Mouse (Mus musculus): ENCODE measurements around the gene Itga11. TPM values are rescaled to one million over a fixed set of nuclear protein-coding genes. Genes with fewer than 3 reads are reported as not detected.

The Itga11 gene
- polyA plus RNA-seq, 1 experiment, result 1.4 TPM

GRCm38 (mm10) chr9:62709983-62710382 is 32.4 kb downstream of the Itga11 start:
- Histone ChIP-seq H3K9me3 (replicated peaks; ENCODE audit: control insufficient read depth, insufficient read depth, low read length, poor library complexity, severe bottlenecking) (no peaks in the 10 kb centered on the region), H3K9ac (ENCODE audit: low read depth, poor library complexity, severe bottlenecking) (no peak overlapping the region), H3K4me3 (ENCODE audit: low read depth, low read length) (no peak overlapping the region), H3K27ac (ENCODE audit: insufficient read depth, low read length) (no peak overlapping the region), H3K27me3 (ENCODE audit: control insufficient read depth, insufficient read depth, low read length, poor library complexity, severe bottlenecking) (no peaks in the 10 kb centered on the region), H3K36me3 (ENCODE audit: control insufficient read depth, insufficient read depth, low read length, poor library complexity, severe bottlenecking) (no peaks in the 10 kb centered on the region), H3K4me1 (ENCODE audit: control insufficient read depth, insufficient read depth, low read length) (no peaks in the 10 kb centered on the region)
- TF ChIP-seq EP300 (IDR thresholded peaks at IDR 0.05; ENCODE audit: insufficient read depth, low read depth, low read length) (no peak), CTCF (IDR thresholded peaks at IDR 0.05; ENCODE audit: low read depth, low read length) (no peak), POLR2A (IDR thresholded peaks at IDR 0.05; ENCODE audit: insufficient read depth, low read length) (no peak)

DNA sequence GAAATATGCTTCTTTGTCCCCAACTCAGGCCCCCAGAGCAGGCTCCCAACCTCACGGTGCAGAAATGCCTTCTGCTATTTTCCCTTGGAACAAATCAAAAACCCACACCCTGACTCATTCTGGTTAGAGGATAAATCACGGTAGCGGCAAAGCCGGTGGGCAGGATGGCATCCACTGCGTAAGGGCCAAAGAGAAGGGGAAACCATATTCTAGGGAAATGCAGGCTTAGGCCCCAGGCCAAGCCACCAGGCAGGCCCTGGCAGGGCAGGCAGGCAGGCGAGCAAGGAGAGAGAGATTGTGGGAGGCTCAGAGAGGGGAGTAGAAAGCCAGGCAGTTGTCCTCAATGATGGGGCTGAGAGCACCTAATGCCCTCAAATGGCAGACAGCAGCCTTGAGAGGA is 34.7 kb downstream of the Itga11 start:
- Histone ChIP-seq H3K9me3 (replicated peaks; ENCODE audit: control insufficient read depth, insufficient read depth, low read length, poor library complexity, severe bottlenecking) (no peaks in the 10 kb centered on the region), H3K9ac (ENCODE audit: low read depth, poor library complexity, severe bottlenecking) (no peak overlapping the region), H3K4me3 (ENCODE audit: low read depth, low read length) (no peak overlapping the region), H3K4me1 (ENCODE audit: control insufficient read depth, insufficient read depth, low read length) (no peaks in the 10 kb centered on the region), H3K27me3 (ENCODE audit: control insufficient read depth, insufficient read depth, low read length, poor library complexity, severe bottlenecking) (no peaks in the 10 kb centered on the region), H3K36me3 (ENCODE audit: control insufficient read depth, insufficient read depth, low read length, poor library complexity, severe bottlenecking) (no peaks in the 10 kb centered on the region), H3K27ac (ENCODE audit: insufficient read depth, low read length) (no peak overlapping the region)
- TF ChIP-seq CTCF (IDR thresholded peaks at IDR 0.05; ENCODE audit: low read depth, low read length), result no peak
- TF ChIP-seq POLR2A (IDR thresholded peaks at IDR 0.05; ENCODE audit: insufficient read depth, low read length), result no peak
- no peak for TF ChIP-seq EP300 (IDR thresholded peaks at IDR 0.05; ENCODE audit: insufficient read depth, low read depth, low read length)

DNA sequence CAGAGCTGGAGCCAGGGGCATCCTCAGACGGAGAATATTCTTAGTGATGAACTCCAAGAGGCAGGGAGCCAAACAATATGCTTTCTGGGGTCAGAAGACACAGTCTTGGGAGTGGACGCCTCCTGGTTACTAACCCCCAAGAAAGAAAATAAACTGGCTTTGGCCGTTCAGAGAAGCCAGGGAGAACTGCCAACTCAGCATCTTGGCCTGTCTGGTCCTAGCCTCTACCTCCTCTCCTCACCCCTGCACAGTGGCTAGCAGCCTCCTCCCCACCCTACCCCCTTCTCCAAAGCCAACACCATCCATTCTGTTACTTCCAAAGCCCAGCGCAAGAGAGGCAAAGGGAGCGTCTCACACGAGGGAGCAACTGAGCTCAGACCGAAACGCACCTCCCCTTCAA is 35.4 kb downstream of the Itga11 start:
- Histone ChIP-seq H3K36me3 (ENCODE audit: control insufficient read depth, insufficient read depth, low read length, poor library complexity, severe bottlenecking) (no peaks in the 10 kb centered on the region), H3K27ac (ENCODE audit: insufficient read depth, low read length) (no peak overlapping the region), H3K4me3 (ENCODE audit: low read depth, low read length) (no peak overlapping the region), H3K9ac (ENCODE audit: low read depth, poor library complexity, severe bottlenecking) (no peak overlapping the region), H3K27me3 (ENCODE audit: control insufficient read depth, insufficient read depth, low read length, poor library complexity, severe bottlenecking) (no peaks in the 10 kb centered on the region), H3K4me1 (ENCODE audit: control insufficient read depth, insufficient read depth, low read length) (no peaks in the 10 kb centered on the region), H3K9me3 (replicated peaks; ENCODE audit: control insufficient read depth, insufficient read depth, low read length, poor library complexity, severe bottlenecking) (no peaks in the 10 kb centered on the region)
- no peak for TF ChIP-seq EP300 (IDR thresholded peaks at IDR 0.05; ENCODE audit: insufficient read depth, low read depth, low read length)
- TF ChIP-seq POLR2A (IDR thresholded peaks at IDR 0.05; ENCODE audit: insufficient read depth, low read length), result no peak
- no peak for TF ChIP-seq CTCF (IDR thresholded peaks at IDR 0.05; ENCODE audit: low read depth, low read length)

GRCm38 (mm10) chr9:62714336-62714735 is 36.7 kb downstream of the Itga11 start:
- no peak overlapping the region for H3K4me3 ChIP-seq (ENCODE audit: low read depth, low read length)
- no peaks in the 10 kb centered on the region for H3K36me3 ChIP-seq (ENCODE audit: control insufficient read depth, insufficient read depth, low read length, poor library complexity, severe bottlenecking)
- no peak for TF ChIP-seq EP300 (IDR thresholded peaks at IDR 0.05; ENCODE audit: insufficient read depth, low read depth, low read length)
- TF ChIP-seq POLR2A (IDR thresholded peaks at IDR 0.05; ENCODE audit: insufficient read depth, low read length), result no peak
- no peak for TF ChIP-seq CTCF (IDR thresholded peaks at IDR 0.05; ENCODE audit: low read depth, low read length)
- H3K4me1 ChIP-seq (ENCODE audit: control insufficient read depth, insufficient read depth, low read length), result no peaks in the 10 kb centered on the region
- H3K9ac ChIP-seq (ENCODE audit: low read depth, poor library complexity, severe bottlenecking), result no peak overlapping the region
- H3K27ac ChIP-seq (ENCODE audit: insufficient read depth, low read length), result no peak overlapping the region
- no peaks in the 10 kb centered on the region for H3K9me3 ChIP-seq (replicated peaks; ENCODE audit: control insufficient read depth, insufficient read depth, low read length, poor library complexity, severe bottlenecking)
- no peaks in the 10 kb centered on the region for H3K27me3 ChIP-seq (ENCODE audit: control insufficient read depth, insufficient read depth, low read length, poor library complexity, severe bottlenecking)

- Histone ChIP-seq H3K27ac (ENCODE audit: insufficient read depth, low read length) (no peak overlapping the region), H3K4me3 (ENCODE audit: low read depth, low read length) (no peak overlapping the region), H3K36me3 (ENCODE audit: control insufficient read depth, insufficient read depth, low read length, poor library complexity, severe bottlenecking) (no peaks in the 10 kb centered on the region), H3K9ac (ENCODE audit: low read depth, poor library complexity, severe bottlenecking) (no peak overlapping the region), H3K27me3 (ENCODE audit: control insufficient read depth, insufficient read depth, low read length, poor library complexity, severe bottlenecking) (no peaks in the 10 kb centered on the region), H3K4me1 (ENCODE audit: control insufficient read depth, insufficient read depth, low read length) (no peaks in the 10 kb centered on the region), H3K9me3 (replicated peaks; ENCODE audit: control insufficient read depth, insufficient read depth, low read length, poor library complexity, severe bottlenecking) (no peaks in the 10 kb centered on the region)
- TF ChIP-seq CTCF (IDR thresholded peaks at IDR 0.05; ENCODE audit: low read depth, low read length) (no peak), POLR2A (IDR thresholded peaks at IDR 0.05; ENCODE audit: insufficient read depth, low read length) (no peak), EP300 (IDR thresholded peaks at IDR 0.05; ENCODE audit: insufficient read depth, low read depth, low read length) (no peak)
These were observed 40.4 kb downstream of the Itga11 start for GRCm38 (mm10) chr9:62717982-62718381.

DNA sequence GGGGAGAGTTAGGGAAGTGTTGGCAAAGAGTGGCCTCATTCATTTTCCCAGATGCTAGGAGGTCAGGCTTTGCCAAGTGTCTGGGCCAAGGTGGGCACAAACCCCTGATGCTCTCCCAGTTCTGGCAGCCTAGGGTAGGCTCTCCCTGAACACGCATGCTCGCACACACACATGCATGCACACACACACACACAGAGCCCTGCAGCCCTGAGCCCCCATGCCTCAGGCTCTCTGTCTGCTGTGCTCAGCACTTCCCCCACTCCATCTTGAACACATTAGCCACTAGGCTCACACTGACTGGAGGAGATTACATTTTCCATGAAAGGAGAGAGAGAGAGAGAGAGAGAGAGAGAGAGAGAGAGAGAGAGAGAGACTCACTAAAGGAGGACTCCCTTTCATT is 44.2 kb downstream of the Itga11 start:
- Histone ChIP-seq H3K4me1 (ENCODE audit: control insufficient read depth, insufficient read depth, low read length) (no peaks in the 10 kb centered on the region), H3K4me3 (ENCODE audit: low read depth, low read length) (no peak overlapping the region), H3K9me3 (replicated peaks; ENCODE audit: control insufficient read depth, insufficient read depth, low read length, poor library complexity, severe bottlenecking) (no peaks in the 10 kb centered on the region), H3K27me3 (ENCODE audit: control insufficient read depth, insufficient read depth, low read length, poor library complexity, severe bottlenecking) (no peaks in the 10 kb centered on the region), H3K36me3 (ENCODE audit: control insufficient read depth, insufficient read depth, low read length, poor library complexity, severe bottlenecking) (no peaks in the 10 kb centered on the region), H3K9ac (ENCODE audit: low read depth, poor library complexity, severe bottlenecking) (no peak overlapping the region), H3K27ac (ENCODE audit: insufficient read depth, low read length) (no peak overlapping the region)
- no peak for TF ChIP-seq EP300 (IDR thresholded peaks at IDR 0.05; ENCODE audit: insufficient read depth, low read depth, low read length)
- TF ChIP-seq CTCF (IDR thresholded peaks at IDR 0.05; ENCODE audit: low read depth, low read length), result no peak
